Mouse (Mus musculus) lung, postnatal 0 days (tissue): ENCODE measurements around the gene Grip2. TPM values are rescaled to one million over a fixed set of nuclear protein-coding genes. Genes with fewer than 3 reads are reported as not detected.

Experiments
- ATAC-seq: fragments of 200-750 bp; cut with Nextera tagmentation; 2 replicates; pipeline ENCODE4 v1.8.0; 2017; ENCODE audit warnings: moderate library complexity
- DNase-seq: peaks from one replicate; pipeline ENCODE4 v3.0.0-alpha.2; 2016; ENCODE audit warnings: low spot score
- H3K27ac ChIP-seq: fragments of 300-500 bp; sonication (generic); 2 replicates; pipeline ENCODE4 v1.5.1; 2014; ENCODE audit warnings: antibody characterized with exemption, mild to moderate bottlenecking, low read length, mixed read lengths
- H3K27me3 ChIP-seq: fragments of 300-500 bp; sonication (generic); replicated peaks from 2 replicates; pipeline ENCODE4 v1.6.1; 2014; ENCODE audit warnings: low read length, mixed read lengths; ENCODE audit not compliant: insufficient read depth
- H3K36me3 ChIP-seq: fragments of 300-500 bp; sonication (generic); 2 replicates; pipeline ENCODE4 v1.6.1; 2014; ENCODE audit warnings: low read length, mixed read lengths; ENCODE audit not compliant: insufficient read depth
- H3K4me1 ChIP-seq: fragments of 300-500 bp; sonication (generic); 2 replicates; pipeline ENCODE4 v1.6.1; 2014; ENCODE audit warnings: antibody characterized with exemption, low read depth, low read length, mixed read lengths; ENCODE audit not compliant: insufficient read depth
- H3K4me2 ChIP-seq: fragments of 300-500 bp; sonication (generic); replicated peaks from 2 replicates; pipeline ENCODE4 v1.6.1; 2014; ENCODE audit warnings: low read depth, mild to moderate bottlenecking, low read length, moderate library complexity, mixed read lengths
- H3K4me3 ChIP-seq: fragments of 300-500 bp; sonication (generic); 2 replicates; pipeline ENCODE4 v1.5.1; 2014; ENCODE audit warnings: low read depth, low read length
- H3K9ac ChIP-seq: fragments of 300-500 bp; sonication (generic); replicated peaks from 2 replicates; pipeline ENCODE4 v1.6.1; 2014; ENCODE audit warnings: low read depth, mild to moderate bottlenecking
- H3K9me3 ChIP-seq: fragments of 300-500 bp; sonication (generic); 2 replicates; pipeline ENCODE4 v1.6.1; 2016; ENCODE audit warnings: low read length, mixed read lengths
- CTCF ChIP-seq: IDR thresholded peaks from 2 replicates; pipeline ENCODE4 v1.5.1; 2016; ENCODE audit warnings: antibody characterized with exemption, mild to moderate bottlenecking
- EP300 ChIP-seq: IDR thresholded peaks from 2 replicates; pipeline ENCODE4 v1.6.1; 2016; ENCODE audit warnings: antibody characterized with exemption, mild to moderate bottlenecking, control low read depth
- WGBS: fragments of 180-500 bp; shearing (Covaris S2); extraction: QIAGEN DNeasy Blood & Tissue Kit; methylation state at CpG from one replicate; pipeline ENCODE4 v1.1.7; 2014; 5-methylcytosine and 5-hydroxymethylcytosine counted together
- polyA plus RNA-seq: library from polyadenylated mRNA; unstranded; fragments of >200 nt; fragmentation: Nextera tagmentation; extraction: Ambion mirVana; gene quantifications from 2 replicates; pipeline ENCODE4 v1.2.1, GENCODE M21; 2015

The Grip2 gene
- polyA plus RNA-seq, 1 experiment from 2014 or later, result 0.16 TPM

DNA sequence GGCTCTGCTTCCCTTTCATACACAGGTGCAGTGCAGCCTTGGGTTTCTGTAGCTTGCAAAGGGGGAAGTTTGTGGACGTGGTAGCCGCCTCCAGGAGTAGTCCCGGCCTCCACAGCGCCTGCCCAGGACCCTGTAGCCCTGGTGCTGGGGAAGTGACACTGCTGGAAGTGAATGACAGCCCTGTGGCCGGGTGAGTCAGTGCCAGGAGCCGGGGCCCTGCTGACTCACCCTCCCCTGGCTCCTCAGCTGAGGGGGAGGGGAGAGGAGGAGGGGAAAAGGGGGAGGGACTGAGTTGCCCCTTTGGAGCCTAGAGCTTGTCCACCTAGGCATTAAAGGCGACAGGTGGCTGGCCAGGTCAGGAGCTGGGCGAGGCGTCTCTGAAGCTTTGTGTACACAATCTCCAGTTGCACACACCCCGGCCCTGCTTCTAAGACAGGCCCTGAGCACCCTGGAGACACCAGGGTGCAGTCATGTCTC lies 114.2 kb downstream of the Grip2 start:
- peak; percentile 91 for ATAC-seq
- 9% methylated on average over 8 of the region's 10 CpGs for WGBS
- Histone ChIP-seq H3K4me3 (no peak overlapping the region), H3K36me3 (peaks cover 9% of the 10 kb centered on the region; the same call in 1 of the 2 replicates), H3K4me2 (no peak overlapping the region), H3K4me1 (peaks cover 16% of the 10 kb centered on the region; the same call in 1 of the 2 replicates), H3K9ac (no peak overlapping the region), H3K27ac (peak overlapping the region; percentile 65), H3K9me3 (no peaks in the 10 kb centered on the region), H3K27me3 (no peaks in the 10 kb centered on the region)
- DNase-seq, result peak; percentile 85
- no peak for TF ChIP-seq CTCF
- TF ChIP-seq EP300, result no peak

DNA sequence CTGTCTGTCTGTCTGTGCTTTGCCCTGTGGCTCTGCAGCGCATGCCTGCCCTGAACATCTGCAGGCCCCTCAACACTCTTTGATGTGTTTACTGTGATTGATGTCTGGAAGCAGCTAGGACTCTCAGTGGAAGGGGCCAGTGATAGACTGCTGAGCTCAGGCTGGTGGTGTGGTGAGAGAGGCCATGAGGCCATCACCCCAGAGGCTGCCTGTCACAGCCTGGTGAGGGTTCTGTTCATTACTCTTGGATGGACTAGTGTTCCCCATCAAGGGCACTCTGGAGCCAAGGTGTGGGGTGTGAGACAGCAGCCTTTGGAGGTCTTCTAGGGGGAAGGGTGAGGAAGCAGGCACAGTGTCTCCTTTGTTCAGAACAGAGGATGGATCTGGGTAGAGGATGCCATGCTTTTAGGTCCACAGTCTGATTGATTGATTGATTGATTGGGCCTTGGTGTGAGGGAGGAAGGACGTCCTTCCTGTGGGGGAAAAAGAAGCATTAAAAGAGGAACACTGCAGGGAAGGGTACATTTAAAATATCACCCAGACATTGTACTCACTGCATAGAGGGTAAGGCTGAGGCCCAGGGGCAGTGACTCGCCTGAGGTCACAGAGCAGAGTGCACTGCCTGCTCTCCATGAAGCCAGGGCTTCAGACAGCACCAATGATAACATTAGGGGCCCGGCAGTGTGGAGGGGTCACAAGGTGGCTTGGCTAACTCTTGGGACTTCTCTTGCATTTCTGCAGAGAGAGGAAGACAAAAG lies 114.8 kb downstream of the Grip2 start:
- Histone ChIP-seq H3K4me3 (no peak overlapping the region), H3K4me2 (no peak overlapping the region), H3K36me3 (peaks cover 9% of the 10 kb centered on the region; the same call in 1 of the 2 replicates), H3K4me1 (peaks cover 16% of the 10 kb centered on the region; the same call in 1 of the 2 replicates), H3K9ac (no peak overlapping the region), H3K27ac (peak overlapping the region; percentile 65), H3K9me3 (no peaks in the 10 kb centered on the region), H3K27me3 (no peaks in the 10 kb centered on the region)
- 37% methylated on average over 4 of the region's 4 CpGs for WGBS
- TF ChIP-seq CTCF, result no peak
- TF ChIP-seq EP300, result no peak
- DNase-seq, result no peak
- ATAC-seq, result peak; percentile 11; the same call in 1 of the 2 replicates

Other genes with a start within 250 kb of the Grip2 start
- gene Slc6a6, start 143.2 kb downstream of the Grip2 start, polyA plus RNA-seq, result 92.6 and 119 TPM in 2 replicates
- 32.2 and 32.7 TPM in 2 replicates for gene Ccdc174, start 50.8 kb upstream of the Grip2 start, polyA plus RNA-seq
- gene 4930590J08Rik, start 75.6 kb upstream of the Grip2 start, polyA plus RNA-seq, result 0.19 TPM in 2 replicates
- gene Fgd5, start 151.6 kb upstream of the Grip2 start, polyA plus RNA-seq, result 19.2 and 22.1 TPM in 2 replicates